Mouse (Mus musculus) liver, adult (tissue): ENCODE measurements around the gene Slk.

Source experiments
- GATA4 ChIP-seq: IDR thresholded peaks from 2 replicates; pipeline ENCODE4 v1.6.1; 2014; ENCODE audit warnings: mild to moderate bottlenecking, low read length; ENCODE audit not compliant: insufficient replicate concordance

Gene Slk

DNA sequence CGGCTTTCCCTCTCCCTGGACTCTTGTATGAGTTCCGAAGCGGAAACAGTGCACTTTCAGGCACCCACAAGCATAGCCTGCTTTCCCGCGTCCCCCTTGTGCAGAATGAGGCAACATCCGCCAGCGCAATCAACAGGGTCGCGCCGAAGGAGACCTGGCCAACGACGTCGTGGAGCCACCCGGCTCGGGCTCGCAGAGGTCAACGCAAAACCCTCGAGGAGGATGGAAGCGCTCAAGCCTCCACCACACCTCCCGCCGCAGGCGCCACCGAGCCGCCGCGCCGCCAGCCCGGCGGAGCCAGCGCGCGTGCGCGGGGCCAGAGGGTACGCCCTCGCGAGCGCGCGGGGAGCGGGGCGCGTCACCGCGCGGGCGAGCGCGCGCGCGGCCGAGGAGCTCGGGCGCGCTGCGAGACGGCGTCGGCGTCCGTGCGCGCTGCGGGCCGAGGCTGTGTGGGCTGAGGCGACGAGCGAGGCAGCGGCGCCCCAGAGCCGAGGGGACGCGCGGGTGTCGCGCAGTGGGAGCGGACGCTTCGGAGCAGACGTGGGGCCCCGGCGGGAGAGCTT is at the start of gene Slk:
Gene Slk, plus strand, starts transcription at position 454 of the 563 bp plus-strand sequence.
- TF ChIP-seq GATA4: peak; percentile 70; the same call in 1 of the 2 replicates

DNA sequence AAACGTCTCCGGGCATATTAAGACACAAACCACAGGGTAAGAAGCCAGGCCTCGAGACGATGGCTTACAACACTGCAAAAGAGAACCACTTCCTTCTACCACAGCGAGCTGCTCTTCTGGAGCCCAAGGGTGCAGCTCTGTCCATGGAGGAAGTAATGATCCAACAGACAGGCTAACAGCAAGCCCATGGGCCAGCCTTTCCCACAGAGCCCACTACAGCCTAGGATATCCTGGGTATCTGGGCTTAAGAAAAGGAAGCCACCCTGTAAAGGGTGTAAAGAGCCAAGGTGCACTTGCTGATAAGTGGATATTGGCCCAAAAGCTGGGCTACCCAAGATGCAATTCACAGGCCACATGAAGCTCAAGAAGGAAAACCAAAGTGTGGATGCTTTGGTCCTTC is 48.2 kb upstream of the Slk start:
- no peak for TF ChIP-seq GATA4

GRCm38 (mm10) chr19:47532449-47532848 is 47.0 kb upstream of the Slk start:
- no peak for TF ChIP-seq GATA4

GRCm38 (mm10) chr19:47534131-47534530 is 45.3 kb upstream of the Slk start:
- no peak for TF ChIP-seq GATA4

DNA sequence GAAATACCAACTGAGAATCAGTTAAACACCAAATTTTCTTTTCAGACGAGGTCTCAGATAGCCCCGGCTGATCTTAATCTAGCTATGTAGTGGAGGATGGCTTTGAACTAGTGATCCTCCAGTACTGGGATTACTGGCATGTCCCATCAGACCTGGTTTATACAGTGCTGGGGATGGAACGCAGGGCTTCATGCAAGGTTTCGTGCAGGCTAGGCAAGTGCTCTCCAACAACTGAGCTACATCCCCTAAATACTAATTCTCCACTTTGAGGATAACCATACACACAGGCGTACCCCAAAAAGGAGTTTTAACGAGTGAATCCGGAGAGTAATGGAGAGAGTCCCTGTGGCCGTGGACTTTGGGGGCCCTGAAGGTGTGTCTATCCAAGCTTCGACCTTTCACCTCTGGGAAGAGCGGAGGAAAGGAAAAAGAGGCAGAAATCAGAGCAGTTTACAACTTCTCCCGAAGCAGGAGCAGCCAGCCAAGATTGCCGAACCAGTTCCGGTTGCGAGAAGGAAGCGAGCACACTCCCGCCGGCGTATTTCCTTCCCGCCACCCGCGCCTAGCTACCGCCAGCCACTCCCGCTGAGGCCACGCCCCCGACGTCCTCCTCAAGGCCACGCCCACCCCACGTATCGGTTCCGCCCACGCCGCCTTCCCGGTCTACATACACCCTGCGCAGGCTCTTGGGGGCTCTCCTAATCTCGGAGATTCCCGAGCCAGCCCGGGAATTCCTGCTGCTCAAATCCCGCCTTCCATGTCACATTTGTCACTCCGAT is 42.8 kb upstream of the Slk start:
- TF ChIP-seq GATA4: peak; percentile 91; the same call in 1 of the 2 replicates

DNA sequence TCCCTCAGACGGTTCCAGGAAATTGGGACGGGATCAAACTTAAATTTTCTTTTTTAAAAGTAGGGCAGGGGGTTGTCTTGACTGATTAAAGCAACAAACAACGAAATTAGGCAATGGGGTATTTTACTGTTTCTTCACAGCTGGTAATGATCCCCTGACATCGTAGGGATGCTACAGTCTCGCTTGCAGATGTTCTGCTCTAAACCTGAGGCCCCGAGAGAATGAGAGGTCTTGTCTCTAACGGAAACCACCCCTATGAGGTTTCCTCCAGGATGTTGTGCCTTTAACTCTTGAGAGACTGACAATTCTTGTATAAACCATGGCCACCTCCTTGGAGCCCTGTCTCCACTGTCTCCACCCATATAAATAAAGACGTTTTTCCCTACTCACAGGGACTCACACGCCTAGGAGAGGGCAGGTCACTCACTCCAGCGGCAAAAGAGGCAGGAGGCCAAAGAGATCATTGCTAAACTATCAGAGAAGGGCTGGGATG is 42.1 kb upstream of the Slk start, which contains the start of gene Stn1:
Gene Stn1, minus strand, starts transcription at position 208 of the 493 bp plus-strand sequence.
- TF ChIP-seq GATA4: no peak

DNA sequence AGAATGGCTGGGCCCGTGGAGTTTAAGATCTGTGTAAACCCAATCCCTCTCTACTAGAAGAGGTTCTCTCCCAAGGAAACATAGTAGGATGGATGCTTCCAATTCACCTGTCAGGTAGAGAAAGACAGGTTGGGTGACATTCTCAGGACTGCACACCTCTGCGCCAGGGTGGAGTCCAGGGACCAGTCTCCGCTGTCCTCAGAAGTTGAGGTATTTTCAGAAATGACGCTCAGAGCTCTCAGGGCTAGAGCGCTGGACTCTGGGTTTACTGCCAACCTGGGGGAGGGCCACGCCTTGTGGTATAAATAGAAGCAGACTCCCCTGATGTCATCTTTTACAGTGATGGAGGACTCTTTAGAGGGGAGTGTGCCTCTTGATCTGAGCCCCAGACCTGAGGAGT is 41.6 kb upstream of the Slk start:
- TF ChIP-seq GATA4: no peak

- no peak for TF ChIP-seq GATA4
Observed at GRCm38 (mm10) chr19:47538801-47539200, 40.7 kb upstream of the Slk start.

DNA sequence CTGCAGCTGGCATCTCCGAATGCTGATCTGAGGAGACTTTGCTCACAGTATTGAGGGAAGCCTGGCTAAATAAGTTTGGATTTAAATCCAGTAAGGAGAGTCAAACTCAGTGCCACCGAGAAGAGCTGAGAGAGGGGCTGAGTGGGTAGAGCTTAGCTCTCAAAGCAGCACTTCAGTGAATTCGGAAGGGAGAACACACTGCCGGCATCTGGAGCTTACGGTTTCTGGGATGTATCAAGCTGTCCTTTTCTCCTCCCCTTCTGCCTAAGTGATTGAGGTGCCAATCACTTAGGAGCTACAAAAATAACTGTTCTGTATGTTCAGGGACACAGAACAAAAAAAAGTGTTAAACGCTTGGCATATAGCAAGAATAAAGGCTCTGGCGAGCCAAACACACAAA is 37.0 kb upstream of the Slk start:
- TF ChIP-seq GATA4: no peak

DNA sequence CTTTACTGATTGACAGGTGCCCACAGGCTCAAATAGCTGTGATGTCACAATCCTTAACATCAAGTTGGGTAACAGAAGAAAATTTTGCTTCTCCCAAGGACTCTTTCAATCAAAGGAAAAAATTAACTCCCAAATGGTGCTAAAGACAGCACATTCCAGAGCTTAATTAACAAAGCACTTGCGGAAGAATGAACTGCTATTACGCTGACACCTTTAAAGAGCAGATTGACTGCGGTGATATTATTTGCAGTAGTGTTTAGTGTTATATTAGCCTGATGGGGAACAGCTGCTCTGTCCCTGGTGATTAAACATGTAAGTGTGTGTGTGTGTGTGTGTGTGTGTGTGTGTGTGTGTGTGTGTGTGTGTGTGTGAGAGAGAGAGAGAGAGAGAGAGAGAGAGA is 34.4 kb upstream of the Slk start:
- no peak for TF ChIP-seq GATA4

GRCm38 (mm10) chr19:47545528-47545927 is 34.0 kb upstream of the Slk start:
- TF ChIP-seq GATA4: no peak

- TF ChIP-seq GATA4: no peak
Observed at GRCm38 (mm10) chr19:47548432-47549076, 30.9 kb upstream of the Slk start.

GRCm38 (mm10) chr19:47549174-47549573 is 30.3 kb upstream of the Slk start:
- no peak for TF ChIP-seq GATA4

- TF ChIP-seq GATA4: no peak
Observed at GRCm38 (mm10) chr19:47549584-47549983, 29.9 kb upstream of the Slk start.

DNA sequence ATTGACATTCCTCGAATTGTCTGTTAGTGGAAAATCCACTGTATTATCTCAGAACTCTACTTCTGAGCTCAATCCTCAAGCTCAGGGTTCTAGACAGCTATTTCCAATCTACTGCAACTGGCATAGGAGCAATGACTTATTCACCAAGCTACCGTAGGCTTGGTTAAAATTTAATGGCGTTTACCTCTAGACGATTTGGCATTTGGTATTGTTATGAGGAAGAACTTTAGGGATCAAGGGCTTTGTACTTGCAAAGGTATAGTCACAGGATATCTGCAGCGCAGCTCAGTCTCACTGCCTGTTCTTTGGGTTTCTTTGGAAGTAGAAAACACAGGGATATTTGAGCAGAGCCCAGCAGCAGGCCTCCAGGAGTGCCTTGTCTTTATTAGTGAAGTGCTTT is 20.3 kb upstream of the Slk start:
- TF ChIP-seq GATA4: no peak
